8 mouse cellular contexts compared by ENCODE assay signal in genomic region chr3:89308089-89308488, GRCm38 (mm10). TPM values are rescaled to one million over a fixed set of nuclear protein-coding genes. Genes with fewer than 3 reads are reported as not detected.
DNase-seq lines count a peak whose midpoint lies in the region; ATAC-seq and TF ChIP-seq lines count a peak whose summit lies in the region.

No protein-coding gene starts in this region.

- ATAC-seq in hindbrain, embryonic 16.5 days, result peak; percentile 89
- ATAC-seq in limb, embryonic 15.5 days (ENCODE audit: insufficient number of reproducible peaks, low FRiP score, low TSS enrichment, low read depth), result peak; percentile 72
- ATAC-seq in monocyte, adult 5-6 weeks (replicated peaks; ENCODE audit: insufficient number of reproducible peaks, low FRiP score, low TSS enrichment, poor library complexity, severe bottlenecking), result peak; percentile 94
- ATAC-seq in stomach, embryonic 16.5 days (ENCODE audit: insufficient read depth, low FRiP score), result peak; percentile 81; the same call in 1 of the 2 replicates

- H3K27ac ChIP-seq in cerebellum, adult 2 months (ENCODE audit: insufficient read depth, low read length), result no peak overlapping the region
- no peak overlapping the region for H3K27ac ChIP-seq in hindbrain, embryonic 16.5 days (ENCODE audit: low read depth, low read length)
- H3K27ac ChIP-seq in limb, embryonic 15.5 days, result no peak overlapping the region
- H3K27ac ChIP-seq in stomach, embryonic 16.5 days (ENCODE audit: low read length), result no peak overlapping the region

- DNase-seq in urinary bladder, postnatal 25 days (ENCODE audit: low spot score), result peak; percentile 44
- DNase-seq in urinary bladder, adult 2 months (ENCODE audit: low spot score), result no peak
- peak; percentile 63 to 65 for DNase-seq in cerebellum, adult 2 months
- peak; percentile 77 for DNase-seq in forelimb bud, embryonic 11.5 days (ENCODE audit: low read depth, low spot score)

- no peaks in the 10 kb centered on the region for H3K36me3 ChIP-seq in hindbrain, embryonic 16.5 days (ENCODE audit: control insufficient read depth, insufficient read depth, low read length)
- H3K36me3 ChIP-seq in limb, embryonic 15.5 days, result no peaks in the 10 kb centered on the region
- H3K36me3 ChIP-seq in stomach, embryonic 16.5 days (ENCODE audit: control insufficient read depth, insufficient read depth, low read length), result no peaks in the 10 kb centered on the region

- peak; percentile 89 for TF ChIP-seq CTCF in cerebellum, adult 2 months (IDR thresholded peaks at IDR 0.05; ENCODE audit: borderline replicate concordance, insufficient read depth, low read depth, low read length)

- peak overlapping the region; percentile 31; the same call in 1 of the 2 replicates for H3K9ac ChIP-seq in hindbrain, embryonic 16.5 days (ENCODE audit: low read depth, low read length)
- H3K9ac ChIP-seq in limb, embryonic 15.5 days, result no peak overlapping the region
- no peak overlapping the region for H3K9ac ChIP-seq in stomach, embryonic 16.5 days (ENCODE audit: low read length)

- TF ChIP-seq POLR2A in cerebellum, adult 2 months (IDR thresholded peaks at IDR 0.05; ENCODE audit: borderline replicate concordance, insufficient read depth, low read length), result no peak

- no peaks in the 10 kb centered on the region for H3K4me1 ChIP-seq in cerebellum, adult 2 months (ENCODE audit: control insufficient read depth, insufficient read depth, low read length)
- H3K4me1 ChIP-seq in hindbrain, embryonic 16.5 days (ENCODE audit: control insufficient read depth, insufficient read depth, low read depth, low read length), result no peaks in the 10 kb centered on the region
- peaks cover 18% of the 10 kb centered on the region; the same call in 1 of the 2 replicates for H3K4me1 ChIP-seq in limb, embryonic 15.5 days
- no peaks in the 10 kb centered on the region for H3K4me1 ChIP-seq in stomach, embryonic 16.5 days (ENCODE audit: control insufficient read depth, insufficient read depth, low read length)

- no peaks in the 10 kb centered on the region for H3K27me3 ChIP-seq in cerebellum, adult 2 months (ENCODE audit: control insufficient read depth, insufficient read depth, low read length)
- no peaks in the 10 kb centered on the region for H3K27me3 ChIP-seq in hindbrain, embryonic 16.5 days (replicated peaks; ENCODE audit: control insufficient read depth, insufficient read depth, low read length)
- no peaks in the 10 kb centered on the region for H3K27me3 ChIP-seq in limb, embryonic 15.5 days
- H3K27me3 ChIP-seq in stomach, embryonic 16.5 days (ENCODE audit: control insufficient read depth, insufficient read depth, low read length), result no peaks in the 10 kb centered on the region

- no peak overlapping the region for H3K4me3 ChIP-seq in cerebellum, adult 2 months (replicated peaks; ENCODE audit: insufficient read depth, low read depth, low read length)
- H3K4me3 ChIP-seq in hindbrain, embryonic 16.5 days (ENCODE audit: low read length), result no peak overlapping the region
- H3K4me3 ChIP-seq in limb, embryonic 15.5 days, result no peak overlapping the region
- no peak overlapping the region for H3K4me3 ChIP-seq in stomach, embryonic 16.5 days (replicated peaks; ENCODE audit: low read length)

- no peaks in the 10 kb centered on the region for H3K9me3 ChIP-seq in hindbrain, embryonic 16.5 days (ENCODE audit: control insufficient read depth, low read length)
- no peaks in the 10 kb centered on the region for H3K9me3 ChIP-seq in limb, embryonic 15.5 days
- no peaks in the 10 kb centered on the region for H3K9me3 ChIP-seq in stomach, embryonic 16.5 days (replicated peaks; ENCODE audit: control insufficient read depth, low read length)

- no peak overlapping the region for H3K4me2 ChIP-seq in hindbrain, embryonic 16.5 days (ENCODE audit: low read length)
- H3K4me2 ChIP-seq in limb, embryonic 15.5 days, result no peak overlapping the region
- H3K4me2 ChIP-seq in stomach, embryonic 16.5 days (ENCODE audit: low read depth, low read length), result no peak overlapping the region

- WGBS in cerebellum, adult 2 months, result 2% methylated on average over 9 of the region's 9 CpGs
- 4% methylated on average over 9 of the region's 9 CpGs for WGBS in hindbrain, embryonic 16.5 days
- WGBS in limb, embryonic 15.5 days, result 4% methylated on average over 9 of the region's 9 CpGs
- WGBS in stomach, embryonic 16.5 days, result 8% methylated on average over 9 of the region's 9 CpGs

RNA-seq across cellular contexts. Expression of gene Efna3, which starts 14.7 kb away (rescaled TPM):
- 0.36 and 0.55 TPM in 2 replicates for polyA plus RNA-seq in urinary bladder, adult 2 months (2012; rRNA removed)
- polyA plus RNA-seq in cerebellum, adult 2 months (2012; rRNA removed), result 31.9 and 37.0 TPM in 2 replicates
- polyA plus RNA-seq in hindbrain, embryonic 16.5 days (2015; fragmentation: Nextera tagmentation; extraction: Ambion mirVana), result 77.9 and 78.0 TPM in 2 replicates
- polyA plus RNA-seq in limb, embryonic 15.5 days (2015; fragmentation: Nextera tagmentation; extraction: Ambion mirVana), result 57.9 and 59.2 TPM in 2 replicates
- total RNA-seq in monocyte, adult 5-6 weeks (2017), result not detected in 3 replicates
- 13.0 and 16.0 TPM in 2 replicates for polyA plus RNA-seq in stomach, embryonic 16.5 days (2015; fragmentation: Nextera tagmentation; extraction: Ambion mirVana)

RNA-seq across cellular contexts. Expression of gene Efna1, which starts 27.1 kb away (rescaled TPM):
- 41.8 and 43.5 TPM in 2 replicates for polyA plus RNA-seq in urinary bladder, adult 2 months (2012; rRNA removed)
- 14.2 and 14.7 TPM in 2 replicates for polyA plus RNA-seq in cerebellum, adult 2 months (2012; rRNA removed)
- polyA plus RNA-seq in hindbrain, embryonic 16.5 days (2015; fragmentation: Nextera tagmentation; extraction: Ambion mirVana), result 8.4 and 9.9 TPM in 2 replicates
- 59.6 and 64.2 TPM in 2 replicates for polyA plus RNA-seq in limb, embryonic 15.5 days (2015; fragmentation: Nextera tagmentation; extraction: Ambion mirVana)
- 0.38 to 0.39 TPM in 2 of 3 replicates, not detected in the other for total RNA-seq in monocyte, adult 5-6 weeks (2017)
- polyA plus RNA-seq in stomach, embryonic 16.5 days (2015; fragmentation: Nextera tagmentation; extraction: Ambion mirVana), result 41.5 and 44.7 TPM in 2 replicates

RNA-seq across cellular contexts. Expression of gene Efna4, which starts 29.7 kb away (rescaled TPM):
- 3.4 and 3.7 TPM in 2 replicates for polyA plus RNA-seq in urinary bladder, adult 2 months (2012; rRNA removed)
- polyA plus RNA-seq in cerebellum, adult 2 months (2012; rRNA removed), result 0.36 and 0.64 TPM in 2 replicates
- polyA plus RNA-seq in hindbrain, embryonic 16.5 days (2015; fragmentation: Nextera tagmentation; extraction: Ambion mirVana), result 3.9 and 5.0 TPM in 2 replicates
- 30.4 and 34.4 TPM in 2 replicates for polyA plus RNA-seq in limb, embryonic 15.5 days (2015; fragmentation: Nextera tagmentation; extraction: Ambion mirVana)
- not detected in 3 replicates for total RNA-seq in monocyte, adult 5-6 weeks (2017)
- 15.0 and 15.5 TPM in 2 replicates for polyA plus RNA-seq in stomach, embryonic 16.5 days (2015; fragmentation: Nextera tagmentation; extraction: Ambion mirVana)

RNA-seq across cellular contexts. Expression of gene Slc50a1, which starts 37.7 kb away (rescaled TPM):
- 128 and 156 TPM in 2 replicates for polyA plus RNA-seq in urinary bladder, adult 2 months (2012; rRNA removed)
- polyA plus RNA-seq in cerebellum, adult 2 months (2012; rRNA removed), result 122 and 127 TPM in 2 replicates
- polyA plus RNA-seq in hindbrain, embryonic 16.5 days (2015; fragmentation: Nextera tagmentation; extraction: Ambion mirVana), result 39.4 and 43.9 TPM in 2 replicates
- 91.9 and 92.8 TPM in 2 replicates for polyA plus RNA-seq in limb, embryonic 15.5 days (2015; fragmentation: Nextera tagmentation; extraction: Ambion mirVana)
- total RNA-seq in monocyte, adult 5-6 weeks (2017), result 58.3 to 94.6 TPM (median 67.9 TPM) in 3 replicates
- 81.7 and 83.1 TPM in 2 replicates for polyA plus RNA-seq in stomach, embryonic 16.5 days (2015; fragmentation: Nextera tagmentation; extraction: Ambion mirVana)

RNA-seq across cellular contexts. Expression of gene Adam15, which starts 41.7 kb away (rescaled TPM):
- 96.1 and 101 TPM in 2 replicates for polyA plus RNA-seq in urinary bladder, adult 2 months (2012; rRNA removed)
- polyA plus RNA-seq in cerebellum, adult 2 months (2012; rRNA removed), result 142 and 147 TPM in 2 replicates
- polyA plus RNA-seq in hindbrain, embryonic 16.5 days (2015; fragmentation: Nextera tagmentation; extraction: Ambion mirVana), result 74.6 and 84.1 TPM in 2 replicates
- polyA plus RNA-seq in limb, embryonic 15.5 days (2015; fragmentation: Nextera tagmentation; extraction: Ambion mirVana), result 94.4 and 106 TPM in 2 replicates
- 23.1 to 49.7 TPM (median 33.0 TPM) in 3 replicates for total RNA-seq in monocyte, adult 5-6 weeks (2017)
- polyA plus RNA-seq in stomach, embryonic 16.5 days (2015; fragmentation: Nextera tagmentation; extraction: Ambion mirVana), result 61.1 and 69.5 TPM in 2 replicates
